Mouse (Mus musculus) embryonic facial prominence, embryonic 15.5 days (tissue): ENCODE data around the gene Hdlbp. TPM values are rescaled to one million over a fixed set of nuclear protein-coding genes. Genes with fewer than 3 reads are reported as not detected.
A peak's percentile ranks its signal among the peaks of the same experiment; 100 is the strongest.

Source experiments
- ATAC-seq: fragments of 200-750 bp; cut with Nextera tagmentation; 2 replicates; pipeline ENCODE4 v1.8.0; 2017; ENCODE audit warnings: low read depth, moderate TSS enrichment; ENCODE audit not compliant: insufficient number of reproducible peaks, low FRiP score, low TSS enrichment
- H3K27ac ChIP-seq: fragments of 300-500 bp; sonication (generic); replicated peaks from 2 replicates; pipeline ENCODE4 v1.5.1; 2015; ENCODE audit warnings: mild to moderate bottlenecking, inconsistent platforms
- H3K27me3 ChIP-seq: fragments of 300-500 bp; sonication (generic); 2 replicates; pipeline ENCODE4 v1.6.1; 2015; ENCODE audit warnings: inconsistent platforms
- H3K36me3 ChIP-seq: fragments of 300-500 bp; sonication (generic); 2 replicates; pipeline ENCODE4 v1.6.1; 2015; ENCODE audit warnings: mild to moderate bottlenecking, inconsistent platforms
- H3K4me1 ChIP-seq: fragments of 300-500 bp; sonication (generic); 2 replicates; pipeline ENCODE4 v1.6.1; 2015; ENCODE audit warnings: inconsistent platforms
- H3K4me2 ChIP-seq: fragments of 300-500 bp; sonication (generic); replicated peaks from 2 replicates; pipeline ENCODE4 v1.6.1; 2015; ENCODE audit warnings: mild to moderate bottlenecking, inconsistent platforms
- H3K4me3 ChIP-seq: fragments of 300-500 bp; sonication (generic); replicated peaks from 2 replicates; pipeline ENCODE4 v1.5.1; 2015; ENCODE audit warnings: mild to moderate bottlenecking, inconsistent platforms
- H3K9ac ChIP-seq: fragments of 300-500 bp; sonication (generic); 2 replicates; pipeline ENCODE4 v1.6.1; 2015; ENCODE audit warnings: inconsistent platforms
- H3K9me3 ChIP-seq: fragments of 300-500 bp; sonication (generic); replicated peaks from 2 replicates; pipeline ENCODE4 v1.6.1; 2016; ENCODE audit warnings: inconsistent platforms
- WGBS: fragments of 180-500 bp; shearing (Covaris S2); methylation state at CpG from one replicate; pipeline ENCODE4 v1.1.7; 2015; 5-methylcytosine and 5-hydroxymethylcytosine counted together
- polyA plus RNA-seq: library from polyadenylated mRNA; unstranded; fragments of >200 nt; fragmentation: Nextera tagmentation; extraction: Ambion mirVana; gene quantifications from 2 replicates; pipeline ENCODE4 v1.2.1, GENCODE M21; 2015

Hdlbp gene
- polyA plus RNA-seq, 1 experiment from 2014 or later = 186 TPM

- Histone ChIP-seq H3K4me3 (peak overlapping the region; percentile 66), H3K9me3 (no peaks in the 10 kb centered on the region), H3K9ac (peak overlapping the region; percentile 76), H3K27me3 (no peaks in the 10 kb centered on the region), H3K4me2 (peak overlapping the region; percentile 54), H3K4me1 (peaks cover 31% of the 10 kb centered on the region), H3K36me3 (peaks cover 14% of the 10 kb centered on the region), H3K27ac (peak overlapping the region; percentile 94)
- WGBS = under 1% methylated on average over 81 of the region's 84 CpGs
- ATAC-seq = peak; percentile 92
Observed at GRCm38 (mm10) chr1:93445111-93445821, 33.3 kb downstream of the Hdlbp start.

GRCm38 (mm10) chr1:93444405-93445110, 34.1 kb downstream of the Hdlbp start:
- Histone ChIP-seq H3K4me2 (peak overlapping the region; percentile 54), H3K36me3 (peaks cover 20% of the 10 kb centered on the region), H3K4me3 (peak overlapping the region; percentile 66), H3K4me1 (peaks cover 31% of the 10 kb centered on the region), H3K9me3 (no peaks in the 10 kb centered on the region), H3K9ac (peak overlapping the region; percentile 76), H3K27me3 (no peaks in the 10 kb centered on the region), H3K27ac (peak overlapping the region; percentile 94)
- 4% methylated on average over 18 of the region's 18 CpGs for WGBS
- peak; percentile 86 for ATAC-seq

GRCm38 (mm10) chr1:93439321-93439720, 39.3 kb downstream of the Hdlbp start:
- H3K9me3 ChIP-seq = no peaks in the 10 kb centered on the region
- H3K4me1 ChIP-seq = peaks cover 20% of the 10 kb centered on the region
- no peak overlapping the region for H3K27ac ChIP-seq
- ATAC-seq = no peak
- WGBS = 91% methylated on average over 1 of the region's 1 CpGs
- no peak overlapping the region for H3K4me3 ChIP-seq
- H3K9ac ChIP-seq = no peak overlapping the region
- H3K4me2 ChIP-seq = no peak overlapping the region
- peaks cover 61% of the 10 kb centered on the region for H3K36me3 ChIP-seq
- H3K27me3 ChIP-seq = no peaks in the 10 kb centered on the region

GRCm38 (mm10) chr1:93432087-93432486, 46.5 kb downstream of the Hdlbp start:
- WGBS = 85% methylated on average over 6 of the region's 6 CpGs
- H3K9ac ChIP-seq = no peak overlapping the region
- H3K27ac ChIP-seq = no peak overlapping the region
- no peaks in the 10 kb centered on the region for H3K4me1 ChIP-seq
- H3K36me3 ChIP-seq = peaks cover 82% of the 10 kb centered on the region
- no peaks in the 10 kb centered on the region for H3K27me3 ChIP-seq
- ATAC-seq = no peak
- H3K9me3 ChIP-seq = no peaks in the 10 kb centered on the region
- no peak overlapping the region for H3K4me2 ChIP-seq
- no peak overlapping the region for H3K4me3 ChIP-seq

- H3K9me3 ChIP-seq = no peaks in the 10 kb centered on the region
- no peak overlapping the region for H3K4me2 ChIP-seq
- 82% methylated on average over 4 of the region's 4 CpGs for WGBS
- H3K27me3 ChIP-seq = 0 out of 2 replicates have a peak, but pooled peaks cover 5% of the 10 kb centered on the region
- H3K4me3 ChIP-seq = no peak overlapping the region
- peaks cover 33% of the 10 kb centered on the region for H3K36me3 ChIP-seq
- H3K27ac ChIP-seq = no peak overlapping the region
- no peak overlapping the region for H3K9ac ChIP-seq
- ATAC-seq = no peak
- H3K4me1 ChIP-seq = peaks cover 8% of the 10 kb centered on the region
Observed at GRCm38 (mm10) chr1:93403403-93403802, 75.2 kb downstream of the Hdlbp start.

- 0 out of 2 replicates have a peak, but pooled peaks cover 5% of the 10 kb centered on the region for H3K27me3 ChIP-seq
- H3K9me3 ChIP-seq = no peaks in the 10 kb centered on the region
- no peak overlapping the region for H3K27ac ChIP-seq
- 15% methylated on average over 37 of the region's 38 CpGs for WGBS
- no peak for ATAC-seq
- H3K4me1 ChIP-seq = peaks cover 8% of the 10 kb centered on the region
- peaks cover 13% of the 10 kb centered on the region for H3K36me3 ChIP-seq
- peak overlapping the region; percentile 46 for H3K4me2 ChIP-seq
- H3K9ac ChIP-seq = no peak overlapping the region
- H3K4me3 ChIP-seq = peak overlapping the region; percentile 24
Observed at GRCm38 (mm10) chr1:93401191-93402052, 77.2 kb downstream of the Hdlbp start.

GRCm38 (mm10) chr1:93388906-93389305, 89.7 kb downstream of the Hdlbp start:
- ATAC-seq = no peak
- Histone ChIP-seq H3K9me3 (no peaks in the 10 kb centered on the region), H3K4me1 (no peaks in the 10 kb centered on the region), H3K4me3 (no peak overlapping the region), H3K27me3 (no peaks in the 10 kb centered on the region), H3K9ac (no peak overlapping the region), H3K36me3 (no peaks in the 10 kb centered on the region), H3K4me2 (no peak overlapping the region), H3K27ac (no peak overlapping the region)
- WGBS = 63% methylated on average over 2 of the region's 2 CpGs

- Histone ChIP-seq H3K9me3 (no peaks in the 10 kb centered on the region), H3K27ac (no peak overlapping the region), H3K4me2 (no peak overlapping the region), H3K9ac (no peak overlapping the region), H3K4me3 (no peak overlapping the region), H3K4me1 (no peaks in the 10 kb centered on the region), H3K27me3 (no peaks in the 10 kb centered on the region), H3K36me3 (no peaks in the 10 kb centered on the region)
- 75% methylated on average over 2 of the region's 2 CpGs for WGBS
- no peak for ATAC-seq
Observed at GRCm38 (mm10) chr1:93387198-93387597, 91.4 kb downstream of the Hdlbp start.

- Histone ChIP-seq H3K4me3 (no peak overlapping the region), H3K27me3 (no peaks in the 10 kb centered on the region), H3K4me1 (no peaks in the 10 kb centered on the region), H3K4me2 (no peak overlapping the region), H3K36me3 (no peaks in the 10 kb centered on the region), H3K9me3 (no peaks in the 10 kb centered on the region), H3K27ac (no peak overlapping the region), H3K9ac (no peak overlapping the region)
- no peak for ATAC-seq
- WGBS = 68% methylated on average over 5 of the region's 5 CpGs
Observed at GRCm38 (mm10) chr1:93379117-93379516, 99.5 kb downstream of the Hdlbp start.

GRCm38 (mm10) chr1:93377307-93377706, 101.3 kb downstream of the Hdlbp start:
- Histone ChIP-seq H3K36me3 (no peaks in the 10 kb centered on the region), H3K4me2 (no peak overlapping the region), H3K27ac (no peak overlapping the region), H3K9ac (no peak overlapping the region), H3K9me3 (no peaks in the 10 kb centered on the region), H3K4me3 (no peak overlapping the region), H3K4me1 (no peaks in the 10 kb centered on the region), H3K27me3 (no peaks in the 10 kb centered on the region)
- no peak; the same call in 1 of the 2 replicates for ATAC-seq
- WGBS = 71% methylated on average over 5 of the region's 5 CpGs

- no peaks in the 10 kb centered on the region for H3K36me3 ChIP-seq
- H3K9ac ChIP-seq = no peak within 1 kb of the TSS
- H3K27me3 ChIP-seq = no peaks in the 10 kb centered on the region
- H3K4me3 ChIP-seq = no peak within 1 kb of the TSS
- no peak within 1 kb of the TSS for H3K4me2 ChIP-seq
- H3K4me1 ChIP-seq = peaks cover 6% of the 10 kb centered on the region; the same call in 1 of the 2 replicates
- 76% methylated on average over 4 of the region's 4 CpGs for WGBS
- no peak within 1 kb of the TSS for H3K27ac ChIP-seq
- no peak for ATAC-seq
- no peaks in the 10 kb centered on the region for H3K9me3 ChIP-seq
Observed at GRCm38 (mm10) chr1:93373665-93374064, 105.0 kb downstream of the Hdlbp start, which contains the start of gene Ano7. Ano7 (plus strand) TSS chr1:93373930.
